Mouse (Mus musculus): Measurements from ENCODE around the gene Smcr8. TPM values are rescaled to one million over a fixed set of nuclear protein-coding genes. Genes with fewer than 3 reads are reported as not detected.

Smcr8 gene
- total RNA-seq (2017) = 15.3 and 21.3 TPM in 2 replicates

DNA sequence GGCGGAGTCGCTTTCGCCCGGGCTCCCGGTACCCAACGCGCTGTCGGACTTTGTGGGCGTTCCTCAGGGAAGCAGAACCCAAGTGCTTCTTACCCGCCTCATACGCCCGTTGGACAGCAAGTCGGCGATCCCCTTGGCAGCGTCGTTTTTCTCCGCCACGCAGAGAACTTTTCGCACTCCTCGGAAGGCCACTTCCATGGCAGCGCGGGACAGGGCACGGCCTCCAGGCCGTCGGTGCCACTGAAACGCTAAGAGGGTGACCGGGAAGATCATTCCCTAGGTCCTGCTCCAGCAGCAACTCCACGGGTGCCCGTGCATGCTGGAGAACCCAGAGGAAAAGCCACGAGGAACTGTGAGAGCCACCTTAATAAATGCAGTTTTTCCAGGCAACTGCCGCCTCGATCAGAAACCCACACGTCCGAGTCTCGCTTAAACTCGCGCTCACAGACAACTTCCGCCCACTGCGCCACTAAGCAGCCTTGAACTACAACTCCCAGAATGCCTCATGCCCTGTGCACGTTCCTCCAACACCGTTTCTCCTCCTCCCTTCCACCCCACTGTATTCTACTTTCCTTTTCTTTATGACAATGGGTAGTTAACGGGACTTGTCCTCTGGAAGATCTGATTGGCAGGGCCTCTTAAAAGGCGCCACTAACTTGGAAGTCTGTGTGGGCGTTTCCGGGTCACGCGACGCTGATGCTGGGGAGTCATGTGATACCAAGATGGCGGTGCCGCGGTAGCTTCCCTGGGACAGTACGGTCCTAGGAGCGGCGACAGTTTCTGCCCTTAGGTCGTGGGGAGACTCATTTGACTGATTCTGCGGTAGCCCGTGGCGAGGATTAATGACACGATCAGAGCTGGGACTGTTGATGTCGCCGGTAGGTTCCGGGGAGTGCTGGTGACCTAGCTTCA lies at the start of gene Smcr8, which contains the start of gene Top3a:
Smcr8 (plus strand) TSS at position 696 of the 912 bp plus-strand sequence.
Top3a (minus strand) TSS at position 537 of the 912 bp plus-strand sequence.
- peak; percentile 89 for ATAC-seq (replicated peaks; ENCODE audit: low read depth, poor library complexity, severe bottlenecking)

DNA sequence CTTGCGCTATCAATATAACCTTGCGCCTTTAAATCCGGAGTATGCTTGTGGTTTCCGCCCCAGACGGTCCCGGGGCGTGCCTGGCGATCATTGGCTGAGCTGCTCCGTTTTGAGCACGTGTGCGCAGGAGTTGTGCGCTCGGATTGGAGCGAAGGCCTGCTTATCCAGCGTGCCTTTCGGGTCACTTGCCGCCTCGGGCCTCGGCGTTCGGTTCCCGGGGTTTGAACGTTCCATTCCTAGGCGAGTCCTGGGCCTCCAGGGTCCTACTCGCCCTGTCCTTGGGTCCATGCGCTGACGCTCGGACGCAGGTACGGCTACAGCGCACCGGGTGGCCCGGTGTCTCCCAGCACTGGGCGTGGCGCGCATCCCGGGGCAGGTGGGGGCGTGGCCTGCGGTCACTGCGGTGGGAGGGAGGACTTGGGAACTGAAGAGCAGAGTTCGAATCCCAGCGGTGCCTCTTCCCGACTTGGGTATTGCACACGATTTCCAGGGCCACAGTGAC lies 49.0 kb upstream of the Smcr8 start, which contains the start of gene Mief2:
Mief2 (plus strand) TSS at position 139 of the 502 bp plus-strand sequence.
- ATAC-seq (replicated peaks; ENCODE audit: low read depth, poor library complexity, severe bottlenecking) = peak; percentile 89

- ATAC-seq (replicated peaks; ENCODE audit: low read depth, poor library complexity, severe bottlenecking) = no peak
Measured at GRCm38 (mm10) chr11:60729217-60729641, 48.1 kb upstream of the Smcr8 start.

DNA sequence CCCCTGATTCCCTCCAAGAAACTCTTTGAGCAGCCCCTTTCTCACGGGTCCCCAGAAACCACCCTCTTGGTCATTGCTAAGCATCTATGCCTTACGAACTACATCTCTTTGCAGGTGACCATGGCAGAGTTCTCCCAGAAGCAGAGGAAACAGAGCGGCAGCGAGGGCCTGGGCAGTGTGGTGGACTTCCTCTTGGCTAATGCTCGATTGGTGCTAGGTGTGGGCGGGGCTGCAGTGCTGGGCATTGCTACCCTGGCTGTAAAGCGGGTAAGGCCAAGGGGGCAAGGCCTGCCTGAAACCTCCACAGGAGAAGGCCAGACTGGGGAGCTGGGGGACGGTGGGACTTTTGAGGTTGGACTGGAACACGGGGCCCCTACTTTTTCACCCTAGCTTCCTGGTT lies 47.2 kb upstream of the Smcr8 start:
- ATAC-seq (replicated peaks; ENCODE audit: low read depth, poor library complexity, severe bottlenecking) = no peak

GRCm38 (mm10) chr11:60731251-60731650 lies 46.1 kb upstream of the Smcr8 start:
- no peak for ATAC-seq (replicated peaks; ENCODE audit: low read depth, poor library complexity, severe bottlenecking)

GRCm38 (mm10) chr11:60734206-60734605 lies 43.1 kb upstream of the Smcr8 start:
- ATAC-seq (replicated peaks; ENCODE audit: low read depth, poor library complexity, severe bottlenecking) = no peak

DNA sequence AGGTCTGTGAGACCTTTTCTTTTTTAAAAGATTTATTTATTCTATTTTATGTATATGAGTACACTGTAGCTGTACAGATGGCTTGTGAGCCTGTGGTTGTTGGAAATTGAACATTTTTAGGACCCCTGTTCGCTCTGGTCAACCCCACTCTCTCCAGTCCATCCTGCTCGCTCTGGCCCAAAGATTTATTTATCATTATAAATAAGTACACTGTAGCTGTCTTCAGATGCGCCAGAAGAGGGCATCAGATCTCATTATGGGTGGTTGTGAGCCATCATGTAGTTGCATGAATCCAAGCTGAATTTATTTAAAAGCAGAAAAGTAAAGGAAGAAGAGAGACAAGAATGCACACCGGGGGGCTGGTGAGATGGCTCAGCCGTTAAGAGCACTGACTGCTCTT lies 42.1 kb upstream of the Smcr8 start:
- ATAC-seq (replicated peaks; ENCODE audit: low read depth, poor library complexity, severe bottlenecking) = no peak

GRCm38 (mm10) chr11:60736491-60736890 lies 40.8 kb upstream of the Smcr8 start:
- ATAC-seq (replicated peaks; ENCODE audit: low read depth, poor library complexity, severe bottlenecking) = no peak

DNA sequence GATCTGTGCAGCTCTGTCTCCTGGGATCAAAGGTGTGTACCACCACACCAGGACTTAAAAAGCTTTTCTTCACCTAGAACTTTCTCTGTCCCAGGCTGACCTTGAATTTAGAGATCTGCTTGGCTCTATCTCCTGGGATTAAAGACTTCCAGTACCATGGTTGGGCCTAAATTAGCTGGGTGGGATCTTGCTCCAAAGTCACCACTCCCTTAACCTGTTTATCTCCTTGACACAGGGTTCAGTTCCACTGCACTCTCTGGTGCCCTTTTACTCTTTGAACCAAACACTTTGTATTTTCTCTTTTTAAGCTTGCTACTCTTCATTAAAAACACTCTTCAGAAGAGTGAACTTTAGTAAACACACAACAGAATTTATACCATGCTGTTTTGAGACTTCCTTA lies 39.9 kb upstream of the Smcr8 start:
- ATAC-seq (replicated peaks; ENCODE audit: low read depth, poor library complexity, severe bottlenecking) = no peak

GRCm38 (mm10) chr11:60740321-60740720 lies 37.0 kb upstream of the Smcr8 start:
- no peak for ATAC-seq (replicated peaks; ENCODE audit: low read depth, poor library complexity, severe bottlenecking)

DNA sequence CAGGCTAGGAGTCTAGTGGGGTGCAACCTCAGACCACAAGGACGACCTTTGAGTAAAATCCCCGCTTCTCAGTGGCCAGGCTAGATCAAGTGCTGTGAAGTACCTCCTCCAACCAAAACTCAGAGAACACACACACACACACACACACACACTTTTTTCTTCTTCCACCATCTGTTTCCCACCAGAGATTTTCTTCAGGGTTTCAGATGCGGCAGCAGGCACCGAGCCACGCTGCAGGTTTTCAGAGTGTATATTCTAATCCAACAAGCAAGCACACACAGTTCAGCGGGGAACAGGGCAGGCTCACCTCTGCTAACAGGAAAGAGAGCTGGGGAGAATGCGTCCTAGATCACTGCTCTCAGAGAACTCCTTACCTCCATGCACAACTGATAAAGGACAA lies 21.8 kb upstream of the Smcr8 start:
- no peak for ATAC-seq (replicated peaks; ENCODE audit: low read depth, poor library complexity, severe bottlenecking)

DNA sequence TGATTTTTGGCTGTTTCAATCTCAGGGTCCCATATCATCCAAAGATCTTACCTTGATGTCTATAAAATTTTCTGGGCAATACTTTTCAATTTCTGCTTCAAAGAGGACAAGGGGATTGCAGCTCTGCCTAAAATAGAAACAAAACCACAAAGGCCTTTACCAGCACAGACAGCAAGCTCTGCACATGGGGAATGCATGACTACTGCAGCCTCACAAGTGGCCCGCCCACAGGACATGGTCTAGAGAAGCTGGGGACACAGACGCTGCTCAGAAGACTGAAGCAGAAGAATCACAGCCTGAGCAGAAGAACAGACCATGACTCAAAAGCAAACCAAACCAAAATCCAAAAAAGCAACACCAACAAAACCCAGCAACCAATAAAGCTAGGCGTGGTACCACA lies 15.6 kb upstream of the Smcr8 start:
- no peak for ATAC-seq (replicated peaks; ENCODE audit: low read depth, poor library complexity, severe bottlenecking)

GRCm38 (mm10) chr11:60766969-60767368 lies 10.4 kb upstream of the Smcr8 start:
- ATAC-seq (replicated peaks; ENCODE audit: low read depth, poor library complexity, severe bottlenecking) = no peak

DNA sequence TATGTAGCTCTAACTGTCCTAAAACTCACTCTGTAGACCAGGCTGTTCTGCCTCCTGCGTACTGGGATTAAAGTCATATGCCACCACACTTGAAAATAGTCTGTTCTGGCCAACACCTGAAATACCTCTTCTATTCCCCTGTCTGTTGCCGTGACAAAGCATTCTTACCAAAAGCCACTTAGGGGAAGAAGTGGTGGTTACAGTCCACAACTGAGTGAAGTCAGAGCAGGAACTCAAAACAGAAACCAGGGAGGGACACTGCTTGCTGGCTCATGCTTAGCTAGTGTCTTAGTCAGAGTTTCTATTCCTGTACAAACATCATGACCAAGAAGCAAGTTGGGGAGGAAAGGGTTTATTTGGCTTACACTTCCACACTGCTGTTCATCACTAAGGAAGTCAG lies 8.0 kb upstream of the Smcr8 start:
- ATAC-seq (replicated peaks; ENCODE audit: low read depth, poor library complexity, severe bottlenecking) = peak; percentile 91

- no peak for ATAC-seq (replicated peaks; ENCODE audit: low read depth, poor library complexity, severe bottlenecking)
Measured at GRCm38 (mm10) chr11:60770776-60771175, 6.5 kb upstream of the Smcr8 start.

GRCm38 (mm10) chr11:60772161-60772560 lies 5.2 kb upstream of the Smcr8 start:
- no peak for ATAC-seq (replicated peaks; ENCODE audit: low read depth, poor library complexity, severe bottlenecking)

- no peak for ATAC-seq (replicated peaks; ENCODE audit: low read depth, poor library complexity, severe bottlenecking)
Measured at GRCm38 (mm10) chr11:60774158-60774689, 3.1 kb upstream of the Smcr8 start.

GRCm38 (mm10) chr11:60774841-60775240 lies 2.5 kb upstream of the Smcr8 start:
- ATAC-seq (replicated peaks; ENCODE audit: low read depth, poor library complexity, severe bottlenecking) = peak; percentile 36; the same call in 1 of the 2 replicates

- no peak for ATAC-seq (replicated peaks; ENCODE audit: low read depth, poor library complexity, severe bottlenecking)
Measured at GRCm38 (mm10) chr11:60775578-60775977, 1.7 kb upstream of the Smcr8 start.

- ATAC-seq (replicated peaks; ENCODE audit: low read depth, poor library complexity, severe bottlenecking) = no peak
Measured at GRCm38 (mm10) chr11:60776107-60776828, 1.1 kb upstream of the Smcr8 start.
